In genomic region chr6:140465946-140466646, GRCm38 (mm10) we compare ENCODE assay signal across 8 mouse cellular contexts. TPM values are rescaled to one million over a fixed set of nuclear protein-coding genes. Genes with fewer than 3 reads are reported as not detected.
DNase-seq lines count a peak whose midpoint lies in the region; ATAC-seq and TF ChIP-seq lines count a peak whose summit lies in the region.

No protein-coding gene starts in this region.

- no peak overlapping the region for H3K9ac ChIP-seq in midbrain, postnatal 0 days (replicated peaks; ENCODE audit: low read length, poor library complexity, severe bottlenecking)
- H3K9ac ChIP-seq in midbrain, embryonic 15.5 days: no peak overlapping the region
- no peak overlapping the region for H3K9ac ChIP-seq in limb, embryonic 13.5 days
- H3K9ac ChIP-seq in stomach, embryonic 15.5 days: no peak overlapping the region

- 86% methylated on average over 9 of the region's 9 CpGs for WGBS in midbrain, postnatal 0 days
- 90% methylated on average over 9 of the region's 9 CpGs for WGBS in midbrain, embryonic 15.5 days
- WGBS in limb, embryonic 13.5 days: 51% methylated on average over 9 of the region's 9 CpGs
- 67% methylated on average over 9 of the region's 9 CpGs for WGBS in stomach, embryonic 15.5 days

- intact Hi-C loops in heart, postnatal 25 days (cut with DNase I): no loop called here
- intact Hi-C loops in left cerebral cortex, postnatal 14 days (cut with DNase I): no loop called here

- no peaks in the 10 kb centered on the region for H3K9me3 ChIP-seq in midbrain, postnatal 0 days (ENCODE audit: low read length)
- H3K9me3 ChIP-seq in midbrain, embryonic 15.5 days: no peaks in the 10 kb centered on the region
- no peaks in the 10 kb centered on the region for H3K9me3 ChIP-seq in limb, embryonic 13.5 days
- no peaks in the 10 kb centered on the region for H3K9me3 ChIP-seq in stomach, embryonic 15.5 days

- H3K4me2 ChIP-seq in midbrain, postnatal 0 days (ENCODE audit: low read depth, low read length, poor library complexity, severe bottlenecking): no peak overlapping the region
- no peak overlapping the region for H3K4me2 ChIP-seq in midbrain, embryonic 15.5 days
- no peak overlapping the region for H3K4me2 ChIP-seq in limb, embryonic 13.5 days (replicated peaks)
- no peak overlapping the region for H3K4me2 ChIP-seq in stomach, embryonic 15.5 days

- no peak for DNase-seq in midbrain, postnatal 0 days (ENCODE audit: low spot score)
- DNase-seq in heart, postnatal 25 days (ENCODE audit: low spot score): no peak
- no peak for DNase-seq in left cerebral cortex, postnatal 14 days (ENCODE audit: low spot score in 2 of 2)
- no peak for DNase-seq in spleen, postnatal 14 days (ENCODE audit: low spot score in 2 of 2)

- ATAC-seq in midbrain, postnatal 0 days (ENCODE audit: low FRiP score): no peak
- no peak for ATAC-seq in midbrain, embryonic 15.5 days (replicated peaks)
- ATAC-seq in common myeloid progenitor, adult 5-6 weeks (replicated peaks; ENCODE audit: low read depth, poor library complexity, severe bottlenecking): peak; percentile 87
- ATAC-seq in limb, embryonic 13.5 days (ENCODE audit: low FRiP score, low read depth): peak; percentile 78; the same call in 1 of the 2 replicates
- ATAC-seq in stomach, embryonic 15.5 days (ENCODE audit: insufficient read depth, low FRiP score, low read depth): peak; percentile 79

- no peaks in the 10 kb centered on the region for H3K27me3 ChIP-seq in midbrain, postnatal 0 days (ENCODE audit: insufficient read depth, low read length)
- no peaks in the 10 kb centered on the region for H3K27me3 ChIP-seq in midbrain, embryonic 15.5 days (replicated peaks)
- no peaks in the 10 kb centered on the region for H3K27me3 ChIP-seq in limb, embryonic 13.5 days
- no peaks in the 10 kb centered on the region for H3K27me3 ChIP-seq in stomach, embryonic 15.5 days (replicated peaks)

- TF ChIP-seq CTCF in midbrain, postnatal 0 days (IDR thresholded peaks at IDR 0.05): peak; percentile 41

- no peak overlapping the region for H3K4me3 ChIP-seq in midbrain, postnatal 0 days (ENCODE audit: low read depth, low read length)
- H3K4me3 ChIP-seq in midbrain, embryonic 15.5 days: no peak overlapping the region
- H3K4me3 ChIP-seq in limb, embryonic 13.5 days: no peak overlapping the region
- H3K4me3 ChIP-seq in stomach, embryonic 15.5 days (replicated peaks): no peak overlapping the region

- H3K4me1 ChIP-seq in midbrain, postnatal 0 days (ENCODE audit: insufficient read depth, low read length): no peaks in the 10 kb centered on the region; the same call in 1 of the 2 replicates
- H3K4me1 ChIP-seq in midbrain, embryonic 15.5 days: no peaks in the 10 kb centered on the region
- peaks cover 23% of the 10 kb centered on the region for H3K4me1 ChIP-seq in limb, embryonic 13.5 days
- H3K4me1 ChIP-seq in stomach, embryonic 15.5 days: peaks cover 5% of the 10 kb centered on the region; the same call in 1 of the 2 replicates

- no peak overlapping the region for H3K27ac ChIP-seq in midbrain, postnatal 0 days (ENCODE audit: low read depth, low read length)
- H3K27ac ChIP-seq in midbrain, embryonic 15.5 days: no peak overlapping the region
- H3K27ac ChIP-seq in limb, embryonic 13.5 days: no peak overlapping the region; the same call in 1 of the 2 replicates
- peak overlapping the region; percentile 21; the same call in 1 of the 2 replicates for H3K27ac ChIP-seq in stomach, embryonic 15.5 days

- no peaks in the 10 kb centered on the region for H3K36me3 ChIP-seq in midbrain, postnatal 0 days (ENCODE audit: insufficient read depth, low read length)
- no peaks in the 10 kb centered on the region for H3K36me3 ChIP-seq in midbrain, embryonic 15.5 days (replicated peaks)
- H3K36me3 ChIP-seq in limb, embryonic 13.5 days: no peaks in the 10 kb centered on the region; the same call in 1 of the 2 replicates
- no peaks in the 10 kb centered on the region for H3K36me3 ChIP-seq in stomach, embryonic 15.5 days

RNA-seq across cellular contexts. Expression of gene Plekha5, which starts 42.2 kb away (rescaled TPM):
- total RNA-seq in midbrain, postnatal 0 days (2014; rRNA removed): 28.8 and 39.4 TPM in 2 replicates
- polyA plus RNA-seq in midbrain, postnatal 0 days (2015; fragmentation: Nextera tagmentation; extraction: Ambion mirVana): 21.8 and 24.2 TPM in 2 replicates
- 38.2 and 42.1 TPM in 2 replicates for polyA plus RNA-seq in midbrain, embryonic 15.5 days (2015; fragmentation: Nextera tagmentation; extraction: Ambion mirVana)
- total RNA-seq in common myeloid progenitor, adult 5-6 weeks (2017): 15.6 and 15.7 TPM in 2 replicates
- 45.3 and 46.7 TPM in 2 replicates for polyA plus RNA-seq in limb, embryonic 13.5 days (2015; fragmentation: Nextera tagmentation; extraction: Ambion mirVana)
- polyA plus RNA-seq in stomach, embryonic 15.5 days (2015; fragmentation: Nextera tagmentation; extraction: Ambion mirVana): 43.0 and 46.7 TPM in 2 replicates
- total RNA-seq in heart, postnatal 25 days (2021): 10 to 100 TPM; 27.2 to 31.0 TPM
- 10 to 100 TPM; 84.9 to 89.5 TPM for total RNA-seq in left cerebral cortex, postnatal 14 days (2021)

Comparison
In these comparisons a context has a peak if more than half of its experiments do, and no peak if none do; other contexts are left out.
1. ATAC-seq: peak in common myeloid progenitor, adult 5-6 weeks (single experiment), limb, embryonic 13.5 days (single experiment) and stomach, embryonic 15.5 days (single experiment); none in midbrain, postnatal 0 days (single experiment) and midbrain, embryonic 15.5 days (single experiment).